Mouse (Mus musculus) stomach, embryonic 16.5 days (tissue): ENCODE data around the gene Cul9. TPM values are rescaled to one million over a fixed set of nuclear protein-coding genes. Genes with fewer than 3 reads are reported as not detected.
A peak's percentile ranks its signal among the peaks of the same experiment; 100 is the strongest.

ENCODE experiments used
- ATAC-seq: fragments of 200-750 bp; cut with Nextera tagmentation; 2 replicates; pipeline ENCODE4 v1.8.0; 2017; ENCODE audit warnings: moderate number of reproducible peaks, moderate TSS enrichment; ENCODE audit not compliant: insufficient read depth, low FRiP score
- H3K27ac ChIP-seq: fragments of 300-500 bp; sonication (generic); 2 replicates; pipeline ENCODE4 v1.5.1; 2014; ENCODE audit warnings: low read length
- H3K27me3 ChIP-seq: fragments of 300-500 bp; sonication (generic); 2 replicates; pipeline ENCODE4 v1.6.1; 2014; ENCODE audit warnings: low read length, control low read depth, mixed read lengths; ENCODE audit not compliant: control insufficient read depth, insufficient read depth
- H3K36me3 ChIP-seq: fragments of 300-500 bp; sonication (generic); 2 replicates; pipeline ENCODE4 v1.6.1; 2014; ENCODE audit warnings: low read length; ENCODE audit not compliant: control insufficient read depth, insufficient read depth
- H3K4me1 ChIP-seq: fragments of 300-500 bp; sonication (generic); 2 replicates; pipeline ENCODE4 v1.6.1; 2014; ENCODE audit warnings: low read length, control low read depth, mixed read lengths; ENCODE audit not compliant: control insufficient read depth, insufficient read depth
- H3K4me2 ChIP-seq: fragments of 300-500 bp; sonication (generic); 2 replicates; pipeline ENCODE4 v1.6.1; 2014; ENCODE audit warnings: low read depth, low read length, mixed read lengths
- H3K4me3 ChIP-seq: fragments of 300-500 bp; sonication (generic); replicated peaks from 2 replicates; pipeline ENCODE4 v1.5.1; 2014; ENCODE audit warnings: mild to moderate bottlenecking, low read length
- H3K9ac ChIP-seq: fragments of 300-500 bp; sonication (generic); 2 replicates; pipeline ENCODE4 v1.6.1; 2014; ENCODE audit warnings: low read length
- H3K9me3 ChIP-seq: fragments of 300-500 bp; sonication (generic); replicated peaks from 2 replicates; pipeline ENCODE4 v1.6.1; 2016; ENCODE audit warnings: low read length, control low read depth; ENCODE audit not compliant: control insufficient read depth
- WGBS: fragments of 180-500 bp; shearing (Covaris S2); extraction: QIAGEN DNeasy Blood & Tissue Kit; methylation state at CpG from one replicate; pipeline ENCODE4 v1.1.7; 2014; 5-methylcytosine and 5-hydroxymethylcytosine counted together
- polyA plus RNA-seq: library from polyadenylated mRNA; unstranded; fragments of >200 nt; fragmentation: Nextera tagmentation; extraction: Ambion mirVana; gene quantifications from 2 replicates; pipeline ENCODE4 v1.2.1, GENCODE M21; 2015

The Cul9 gene
- polyA plus RNA-seq, 1 experiment from 2014 or later: 4.0 TPM

DNA sequence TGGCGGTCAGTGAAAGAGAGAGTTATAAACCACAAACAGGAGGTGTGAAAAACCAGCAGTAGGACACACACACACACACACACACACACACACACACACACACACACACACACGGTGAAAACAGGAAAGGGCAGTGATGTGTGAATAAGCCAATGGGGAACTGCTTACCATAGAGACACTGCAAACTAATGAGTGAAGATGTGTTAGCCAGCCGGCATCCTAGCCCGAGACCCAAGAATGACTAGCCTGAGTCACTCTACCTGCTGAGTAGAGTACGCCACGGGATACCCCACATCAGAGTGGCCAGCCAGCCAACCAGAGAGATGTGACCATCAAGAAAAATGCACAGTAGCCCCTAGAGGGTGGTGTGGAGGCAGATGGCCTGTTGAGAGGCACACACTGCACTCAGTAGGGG is 61.7 kb downstream of the Cul9 start:
- H3K36me3 ChIP-seq: no peaks in the 10 kb centered on the region
- peak overlapping the region; percentile 58; the same call in 1 of the 2 replicates for H3K4me2 ChIP-seq
- H3K27ac ChIP-seq: no peak overlapping the region
- WGBS: 16% methylated on average over 6 of the region's 6 CpGs
- peaks cover 6% of the 10 kb centered on the region for H3K4me1 ChIP-seq
- no peak for ATAC-seq
- no peak overlapping the region for H3K9ac ChIP-seq
- H3K9me3 ChIP-seq: no peaks in the 10 kb centered on the region
- H3K27me3 ChIP-seq: peaks cover 57% of the 10 kb centered on the region
- no peak overlapping the region for H3K4me3 ChIP-seq

- peaks cover 55% of the 10 kb centered on the region for H3K27me3 ChIP-seq
Observed at GRCm38 (mm10) chr17:46484021-46484431, 62.2 kb downstream of the Cul9 start.

GRCm38 (mm10) chr17:46483561-46484001 is 62.6 kb downstream of the Cul9 start:
- peak overlapping the region; percentile 58 for H3K4me2 ChIP-seq
- H3K36me3 ChIP-seq: no peaks in the 10 kb centered on the region
- under 1% methylated on average over 16 of the region's 16 CpGs for WGBS
- peaks cover 52% of the 10 kb centered on the region for H3K27me3 ChIP-seq
- H3K27ac ChIP-seq: no peak overlapping the region
- H3K9me3 ChIP-seq: no peaks in the 10 kb centered on the region
- H3K4me3 ChIP-seq: peak overlapping the region; percentile 34
- peaks cover 6% of the 10 kb centered on the region for H3K4me1 ChIP-seq
- no peak overlapping the region for H3K9ac ChIP-seq
- ATAC-seq: peak; percentile 47; the same call in 1 of the 2 replicates

More at GRCm38 (mm10) chr17:46484021-46484431, 62.2 kb downstream of the Cul9 start:
- Histone ChIP-seq H3K4me1 (peaks cover 6% of the 10 kb centered on the region), H3K4me3 (peak overlapping the region; percentile 34), H3K9ac (no peak overlapping the region), H3K4me2 (peak overlapping the region; percentile 58), H3K36me3 (no peaks in the 10 kb centered on the region), H3K9me3 (no peaks in the 10 kb centered on the region), H3K27ac (no peak overlapping the region)
- WGBS: 4% methylated on average over 13 of the region's 13 CpGs
- no peak for ATAC-seq

- 78% methylated on average over 15 of the region's 15 CpGs for WGBS
- Histone ChIP-seq H3K9me3 (no peaks in the 10 kb centered on the region), H3K9ac (no peak overlapping the region), H3K4me2 (no peak overlapping the region), H3K4me3 (no peak overlapping the region), H3K27me3 (no peaks in the 10 kb centered on the region), H3K36me3 (no peaks in the 10 kb centered on the region), H3K4me1 (no peaks in the 10 kb centered on the region), H3K27ac (no peak overlapping the region)
- ATAC-seq: no peak
Observed at GRCm38 (mm10) chr17:46477286-46477685, 68.9 kb downstream of the Cul9 start.

GRCm38 (mm10) chr17:46476601-46477000 is 69.6 kb downstream of the Cul9 start:
- WGBS: 55% methylated on average over 8 of the region's 8 CpGs
- no peak overlapping the region for H3K4me2 ChIP-seq
- no peak for ATAC-seq
- no peaks in the 10 kb centered on the region for H3K4me1 ChIP-seq
- no peaks in the 10 kb centered on the region for H3K9me3 ChIP-seq
- no peak overlapping the region for H3K27ac ChIP-seq
- no peak overlapping the region for H3K9ac ChIP-seq
- H3K36me3 ChIP-seq: no peaks in the 10 kb centered on the region
- no peak overlapping the region for H3K4me3 ChIP-seq
- no peaks in the 10 kb centered on the region for H3K27me3 ChIP-seq

DNA sequence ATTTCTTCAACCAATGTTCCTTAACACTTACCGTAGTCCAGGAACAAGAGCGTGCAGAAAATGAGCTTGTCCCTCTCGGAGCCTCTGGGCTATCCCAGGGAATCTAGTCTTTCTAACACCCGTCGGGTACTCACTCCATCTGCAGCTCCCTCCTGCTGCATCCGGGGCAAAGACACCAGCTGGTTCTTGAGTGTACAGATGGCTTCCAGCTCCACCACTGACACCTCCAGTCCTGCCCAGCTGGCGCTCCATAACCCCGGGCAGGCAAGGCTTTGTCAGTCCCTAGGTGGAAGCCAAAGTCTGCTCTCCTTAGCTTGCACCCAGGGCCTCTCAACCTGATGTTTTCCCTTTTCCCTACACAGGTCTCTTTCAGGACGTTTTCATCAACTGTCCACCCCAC is 78.4 kb downstream of the Cul9 start:
- Histone ChIP-seq H3K9me3 (no peaks in the 10 kb centered on the region), H3K4me1 (no peaks in the 10 kb centered on the region), H3K36me3 (no peaks in the 10 kb centered on the region), H3K27me3 (no peaks in the 10 kb centered on the region), H3K4me2 (no peak overlapping the region), H3K4me3 (no peak overlapping the region), H3K27ac (no peak overlapping the region), H3K9ac (no peak overlapping the region)
- WGBS: 66% methylated on average over 9 of the region's 9 CpGs
- no peak for ATAC-seq

- Histone ChIP-seq H3K36me3 (no peaks in the 10 kb centered on the region), H3K4me3 (no peak overlapping the region), H3K9ac (no peak overlapping the region), H3K4me1 (0 out of 2 replicates have a peak, but pooled peaks cover 5% of the 10 kb centered on the region), H3K27me3 (peaks cover 32% of the 10 kb centered on the region), H3K27ac (no peak overlapping the region), H3K4me2 (no peak overlapping the region), H3K9me3 (no peaks in the 10 kb centered on the region)
- 76% methylated on average over 5 of the region's 5 CpGs for WGBS
- ATAC-seq: no peak
Observed at GRCm38 (mm10) chr17:46462226-46462625, 84.0 kb downstream of the Cul9 start.

DNA sequence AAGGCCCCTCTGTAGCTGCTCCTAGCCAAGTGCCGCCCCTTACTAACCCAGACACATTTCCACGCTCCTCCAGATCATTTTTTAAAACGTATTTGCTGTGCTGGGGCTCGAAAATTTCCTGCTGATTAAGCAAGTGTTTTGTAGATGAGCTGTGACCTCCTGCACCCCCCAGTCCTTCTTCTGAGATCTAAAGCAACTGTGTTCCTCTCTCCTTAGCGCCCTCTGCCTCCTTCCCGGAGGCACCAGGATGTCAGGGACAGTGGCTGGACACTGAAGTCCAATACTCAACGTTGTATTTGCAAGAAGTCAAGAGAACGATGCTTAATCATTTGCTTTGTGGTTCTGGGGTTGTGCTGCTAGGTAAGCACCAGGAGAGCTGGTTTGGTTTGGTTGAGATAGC is 84.8 kb downstream of the Cul9 start:
- H3K27me3 ChIP-seq: peaks cover 32% of the 10 kb centered on the region
- H3K4me1 ChIP-seq: 0 out of 2 replicates have a peak, but pooled peaks cover 5% of the 10 kb centered on the region
- no peak overlapping the region for H3K27ac ChIP-seq
- H3K36me3 ChIP-seq: no peaks in the 10 kb centered on the region
- peak overlapping the region; percentile 41 for H3K4me3 ChIP-seq
- 16% methylated on average over 8 of the region's 8 CpGs for WGBS
- peak overlapping the region; percentile 62; the same call in 1 of the 2 replicates for H3K9ac ChIP-seq
- peak overlapping the region; percentile 60 for H3K4me2 ChIP-seq
- no peaks in the 10 kb centered on the region for H3K9me3 ChIP-seq
- ATAC-seq: no peak

DNA sequence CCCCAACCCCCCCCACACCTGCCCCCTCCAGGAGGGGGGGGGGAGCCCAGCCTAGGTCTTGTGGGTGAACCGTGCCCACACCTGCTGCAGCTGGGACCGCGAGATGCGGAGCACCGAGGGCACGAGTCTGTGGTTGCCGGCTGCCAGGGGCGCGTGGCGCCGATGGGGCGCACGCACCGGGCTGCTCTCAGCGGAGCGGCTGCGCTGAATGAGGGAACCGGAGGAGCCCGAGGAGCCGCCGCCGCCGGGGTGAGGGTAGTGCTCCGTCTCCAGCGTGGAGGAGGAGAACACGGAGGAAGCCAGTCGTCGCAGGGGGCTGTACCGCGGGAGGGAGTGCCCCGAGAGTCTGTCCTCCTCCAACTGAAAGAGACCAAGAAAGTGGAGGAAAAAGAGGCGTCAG is 85.5 kb downstream of the Cul9 start:
- Histone ChIP-seq H3K36me3 (no peaks in the 10 kb centered on the region), H3K4me2 (peak overlapping the region; percentile 60), H3K9ac (peak overlapping the region; percentile 62), H3K9me3 (no peaks in the 10 kb centered on the region), H3K4me3 (peak overlapping the region; percentile 41), H3K27ac (no peak overlapping the region), H3K4me1 (peaks cover 7% of the 10 kb centered on the region; the same call in 1 of the 2 replicates), H3K27me3 (peaks cover 34% of the 10 kb centered on the region)
- no peak for ATAC-seq
- WGBS: under 1% methylated on average over 32 of the region's 32 CpGs
